Mouse (Mus musculus): ENCODE data around the gene Ganc.

The Ganc gene

GRCm38 (mm10) chr2:120452600-120452999, 48.9 kb downstream of the Ganc start:
- no peak for DNase-seq

- DNase-seq, result no peak
These were observed 51.3 kb downstream of the Ganc start for GRCm38 (mm10) chr2:120454987-120455386.

GRCm38 (mm10) chr2:120455719-120456118, 52.0 kb downstream of the Ganc start, which contains the start of gene Capn3:
Capn3 (plus strand) TSS chr2:120456019.
- no peak for DNase-seq

- DNase-seq, result no peak
These were observed 56.5 kb downstream of the Ganc start for GRCm38 (mm10) chr2:120460216-120460615.

- DNase-seq, result no peak
These were observed 59.6 kb downstream of the Ganc start for GRCm38 (mm10) chr2:120463328-120463727.

- DNase-seq, result no peak
These were observed 60.4 kb downstream of the Ganc start for GRCm38 (mm10) chr2:120464091-120464490.

- DNase-seq, result no peak
These were observed 61.2 kb downstream of the Ganc start for GRCm38 (mm10) chr2:120464732-120465396.

GRCm38 (mm10) chr2:120465397-120465785, 61.7 kb downstream of the Ganc start:
- no peak for DNase-seq

GRCm38 (mm10) chr2:120468011-120468410, 64.3 kb downstream of the Ganc start:
- no peak for DNase-seq

GRCm38 (mm10) chr2:120469220-120469619, 65.5 kb downstream of the Ganc start:
- DNase-seq, result no peak

- no peak for DNase-seq
These were observed 66.0 kb downstream of the Ganc start for GRCm38 (mm10) chr2:120469715-120470114.

- DNase-seq, result peak; percentile 61
These were observed 67.2 kb downstream of the Ganc start for GRCm38 (mm10) chr2:120470856-120471255.

- no peak for DNase-seq
These were observed 72.8 kb downstream of the Ganc start for GRCm38 (mm10) chr2:120476277-120477087.

GRCm38 (mm10) chr2:120478600-120478999, 74.9 kb downstream of the Ganc start:
- DNase-seq, result peak; percentile 34

- DNase-seq, result no peak
These were observed 78.2 kb downstream of the Ganc start for GRCm38 (mm10) chr2:120481921-120482320.

- DNase-seq, result no peak
These were observed 79.1 kb downstream of the Ganc start for GRCm38 (mm10) chr2:120482506-120483389.

GRCm38 (mm10) chr2:120484241-120484640, 80.5 kb downstream of the Ganc start:
- no peak for DNase-seq

GRCm38 (mm10) chr2:120493254-120493653, 89.6 kb downstream of the Ganc start:
- DNase-seq, result no peak

GRCm38 (mm10) chr2:120496511-120496910, 92.8 kb downstream of the Ganc start:
- DNase-seq, result no peak

GRCm38 (mm10) chr2:120499971-120500471, 96.3 kb downstream of the Ganc start:
- DNase-seq, result no peak

GRCm38 (mm10) chr2:120501136-120501918, 97.6 kb downstream of the Ganc start:
- no peak for DNase-seq

- no peak for DNase-seq
These were observed 98.4 kb downstream of the Ganc start for GRCm38 (mm10) chr2:120501931-120502604.
